Mouse (Mus musculus): Measurements from ENCODE around the gene Tbx15. TPM values are rescaled to one million over a fixed set of nuclear protein-coding genes. Genes with fewer than 3 reads are reported as not detected.
A peak's percentile ranks its signal among the peaks of the same experiment; 100 is the strongest.

The Tbx15 gene
- polyA plus RNA-seq, 2 experiments = 0.06 TPM; not detected in 1

- TF ChIP-seq CTCF (IDR thresholded peaks at IDR 0.05; ENCODE audit: low read depth) (no peak), EP300 (IDR thresholded peaks at IDR 0.05; ENCODE audit: low read depth) (no peak)
- no peak overlapping the region for H3K27ac ChIP-seq
These were observed 12.4 kb upstream of the Tbx15 start for GRCm38 (mm10) chr3:99227807-99228206.

DNA sequence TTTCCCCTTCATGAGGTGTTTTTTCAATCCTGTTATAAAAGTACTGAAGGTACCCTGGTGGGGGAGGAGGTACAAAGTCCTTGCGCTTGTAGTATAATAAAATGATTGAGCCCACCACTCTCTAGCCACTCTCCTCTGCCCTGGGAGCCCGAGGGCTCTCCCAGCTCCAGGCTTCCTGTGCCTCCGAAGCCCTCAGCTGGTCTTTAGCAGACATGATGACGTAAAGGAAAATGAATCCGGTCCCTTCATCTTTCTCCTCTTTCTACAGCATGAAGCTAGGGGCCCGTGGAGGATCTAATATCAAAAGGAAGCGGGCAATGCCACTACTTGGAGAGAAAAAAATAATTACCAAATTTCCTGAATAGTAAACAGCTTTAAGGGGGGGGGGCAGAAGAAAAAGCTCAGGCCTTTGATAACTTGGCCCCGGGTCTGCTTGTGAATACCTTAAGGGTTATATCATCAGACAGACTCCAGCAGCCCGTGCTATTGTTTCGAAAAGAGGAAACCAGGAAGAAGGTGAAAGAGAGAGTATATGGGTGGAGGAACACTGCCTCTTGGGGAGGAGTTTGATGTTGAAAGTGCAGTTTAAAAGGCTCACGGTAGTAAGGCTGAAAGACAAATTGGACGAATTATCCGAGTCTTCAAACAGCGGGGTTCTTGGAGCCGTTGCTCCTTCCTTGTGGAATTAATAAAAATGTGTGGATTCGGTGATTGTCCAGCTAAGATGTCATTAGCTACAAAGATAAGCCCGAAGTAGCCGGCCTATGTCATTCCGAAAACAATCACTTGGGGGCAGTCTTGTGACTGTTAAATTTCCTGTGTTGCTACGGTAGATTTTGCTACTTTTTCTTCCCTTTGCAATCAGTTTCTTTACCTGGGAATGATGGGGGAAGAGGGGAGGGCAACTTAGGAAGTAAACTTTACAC lies 6.5 kb upstream of the Tbx15 start:
- Histone ChIP-seq H3K9ac (replicated peaks) (no peak overlapping the region), H3K4me3 (ENCODE audit: insufficient read depth in 1 of 2, low read depth in 2 of 2, low read length in 2 of 2) (no peak overlapping the region; a peak in 1 of 4 replicates), H3K4me2 (ENCODE audit: low read depth) (peak overlapping the region; percentile 22; the same call in 1 of the 2 replicates), H3K27ac (no peak overlapping the region), H3K36me3 (replicated peaks; ENCODE audit: control insufficient read depth, insufficient read depth, low read depth) (no peaks in the 10 kb centered on the region), H3K27me3 (ENCODE audit: control insufficient read depth, insufficient read depth, low read length) (peaks cover 54% of the 10 kb centered on the region), H3K9me3 (ENCODE audit: control insufficient read depth, low read length) (no peaks in the 10 kb centered on the region), H3K4me1 (replicated peaks; ENCODE audit: control insufficient read depth in 2 of 2, insufficient read depth in 2 of 2, low read length in 1 of 2) (0 out of 4 replicates have a peak, but pooled peaks cover 0 to 3% of the 10 kb centered on the region in 2 experiments)
- TF ChIP-seq EP300 (IDR thresholded peaks at IDR 0.05; ENCODE audit: low read depth) (no peak), CTCF (IDR thresholded peaks at IDR 0.05; ENCODE audit: low read depth) (0 out of 2 replicates have a peak, but pooled peaks have one; percentile 33)
- ATAC-seq (ENCODE audit: insufficient read depth) = no peak
- WGBS (ENCODE audit: insufficient replicate concordance) = 4% methylated on average over 20 of the region's 20 CpGs
- DNase-seq (ENCODE audit: low read depth in 3 of 3, low spot score in 3 of 3) = peak; percentile 4 to 10 (median 9)

More at GRCm38 (mm10) chr3:99227807-99228206, 12.4 kb upstream of the Tbx15 start:
- DNase-seq (ENCODE audit: low read depth in 3 of 3, low spot score in 3 of 3) = no peak
- Histone ChIP-seq H3K27me3 (ENCODE audit: control insufficient read depth, insufficient read depth, low read length) (no peaks in the 10 kb centered on the region; the same call in 1 of the 2 replicates), H3K9ac (replicated peaks) (no peak overlapping the region), H3K4me3 (ENCODE audit: insufficient read depth in 1 of 2, low read depth in 2 of 2, low read length in 2 of 2) (no peak overlapping the region), H3K4me2 (ENCODE audit: low read depth) (no peak overlapping the region), H3K9me3 (ENCODE audit: control insufficient read depth, low read length) (no peaks in the 10 kb centered on the region), H3K36me3 (replicated peaks; ENCODE audit: control insufficient read depth, insufficient read depth, low read depth) (no peaks in the 10 kb centered on the region), H3K4me1 (replicated peaks; ENCODE audit: control insufficient read depth in 2 of 2, insufficient read depth in 2 of 2, low read length in 1 of 2) (no peaks in the 10 kb centered on the region)
- 61% methylated on average over 2 of the region's 2 CpGs for WGBS (ENCODE audit: insufficient replicate concordance)
- ATAC-seq (ENCODE audit: insufficient read depth) = no peak

DNA sequence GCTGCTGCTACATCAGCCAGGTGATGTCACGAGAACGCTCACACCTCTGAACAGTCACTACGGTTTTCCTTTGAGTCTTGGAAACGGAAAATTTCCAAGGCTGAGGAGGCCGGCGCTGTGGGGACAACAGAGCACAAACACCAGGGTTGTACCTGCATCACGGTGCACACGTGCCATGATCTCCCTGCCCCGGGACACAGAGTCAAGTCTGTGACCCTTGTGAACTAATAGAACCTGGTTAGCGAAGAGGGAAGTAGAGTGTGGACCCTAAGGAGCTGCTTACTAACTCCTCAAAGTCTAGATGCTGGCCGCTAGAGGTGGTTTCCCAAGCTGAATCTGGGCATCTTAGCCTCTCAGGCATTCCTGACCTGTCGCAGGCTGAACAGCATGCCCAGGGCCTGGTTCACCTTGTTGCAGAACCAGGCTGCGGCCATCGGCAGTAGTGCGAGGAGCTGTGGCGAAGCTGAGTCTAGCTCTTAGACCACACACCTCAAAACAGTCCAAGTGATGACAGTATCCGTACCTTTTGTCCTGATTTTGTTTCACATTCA lies 5.8 kb upstream of the Tbx15 start:
- H3K27ac ChIP-seq = no peak overlapping the region
- H3K36me3 ChIP-seq (replicated peaks; ENCODE audit: control insufficient read depth, insufficient read depth, low read depth) = no peaks in the 10 kb centered on the region
- DNase-seq (ENCODE audit: low read depth in 3 of 3, low spot score in 3 of 3) = no peak
- no peak overlapping the region for H3K4me2 ChIP-seq (ENCODE audit: low read depth)
- 10% methylated on average over 17 of the region's 17 CpGs for WGBS (ENCODE audit: insufficient replicate concordance)
- no peaks in the 10 kb centered on the region for H3K9me3 ChIP-seq (ENCODE audit: control insufficient read depth, low read length)
- TF ChIP-seq CTCF (IDR thresholded peaks at IDR 0.05; ENCODE audit: low read depth) = no peak
- no peak for TF ChIP-seq EP300 (IDR thresholded peaks at IDR 0.05; ENCODE audit: low read depth)
- H3K9ac ChIP-seq (replicated peaks) = no peak overlapping the region
- H3K4me1 ChIP-seq (replicated peaks; ENCODE audit: control insufficient read depth in 2 of 2, insufficient read depth in 2 of 2, low read length in 1 of 2) = 0 out of 4 replicates have a peak, but pooled peaks cover 0 to 3% of the 10 kb centered on the region in 2 experiments
- no peak overlapping the region; a peak in 1 of 4 replicates for H3K4me3 ChIP-seq (ENCODE audit: insufficient read depth in 1 of 2, low read depth in 2 of 2, low read length in 2 of 2)
- peaks cover 61% of the 10 kb centered on the region for H3K27me3 ChIP-seq (ENCODE audit: control insufficient read depth, insufficient read depth, low read length)
- ATAC-seq (ENCODE audit: insufficient read depth) = no peak

- TF ChIP-seq EP300 (IDR thresholded peaks at IDR 0.05; ENCODE audit: low read depth) (no peak), CTCF (IDR thresholded peaks at IDR 0.05; ENCODE audit: low read depth) (no peak)
- H3K36me3 ChIP-seq (replicated peaks; ENCODE audit: control insufficient read depth, insufficient read depth, low read depth) = no peaks in the 10 kb centered on the region
- no peak overlapping the region for H3K4me2 ChIP-seq (ENCODE audit: low read depth)
- no peak for ATAC-seq (ENCODE audit: insufficient read depth)
- no peak overlapping the region for H3K9ac ChIP-seq (replicated peaks)
- H3K27me3 ChIP-seq (ENCODE audit: control insufficient read depth, insufficient read depth, low read length) = peaks cover 69% of the 10 kb centered on the region
- no peak for DNase-seq (ENCODE audit: low read depth in 3 of 3, low spot score in 3 of 3)
- H3K9me3 ChIP-seq (ENCODE audit: control insufficient read depth, low read length) = no peaks in the 10 kb centered on the region
- 0 out of 4 replicates have a peak, but pooled peaks cover 0 to 3% of the 10 kb centered on the region in 2 experiments for H3K4me1 ChIP-seq (replicated peaks; ENCODE audit: control insufficient read depth in 2 of 2, insufficient read depth in 2 of 2, low read length in 1 of 2)
- WGBS (ENCODE audit: insufficient replicate concordance) = 4% methylated on average over 23 of the region's 23 CpGs
- H3K27ac ChIP-seq = no peak overlapping the region
- H3K4me3 ChIP-seq (ENCODE audit: insufficient read depth in 1 of 2, low read depth in 2 of 2, low read length in 2 of 2) = no peak overlapping the region
These were observed 4.9 kb upstream of the Tbx15 start for GRCm38 (mm10) chr3:99235116-99235803.
